Mouse (Mus musculus) stomach, embryonic 15.5 days (tissue): ENCODE data around the gene Faim2. TPM values are rescaled to one million over a fixed set of nuclear protein-coding genes. Genes with fewer than 3 reads are reported as not detected.

Experiments used
- ATAC-seq: fragments of 200-750 bp; cut with Nextera tagmentation; 2 replicates; pipeline ENCODE4 v1.8.0; 2017; ENCODE audit warnings: low read depth, moderate number of reproducible peaks, moderate TSS enrichment; ENCODE audit not compliant: insufficient read depth, low FRiP score
- H3K27ac ChIP-seq: fragments of 300-500 bp; sonication (generic); 2 replicates; pipeline ENCODE4 v1.5.1; 2015; ENCODE audit warnings: mild to moderate bottlenecking, inconsistent platforms
- H3K27me3 ChIP-seq: fragments of 300-500 bp; sonication (generic); replicated peaks from 2 replicates; pipeline ENCODE4 v1.6.1; 2015; ENCODE audit warnings: inconsistent platforms
- H3K36me3 ChIP-seq: fragments of 300-500 bp; sonication (generic); 2 replicates; pipeline ENCODE4 v1.6.1; 2015; ENCODE audit warnings: inconsistent platforms
- H3K4me1 ChIP-seq: fragments of 300-500 bp; sonication (generic); 2 replicates; pipeline ENCODE4 v1.6.1; 2015; ENCODE audit warnings: inconsistent platforms
- H3K4me2 ChIP-seq: fragments of 300-500 bp; sonication (generic); 2 replicates; pipeline ENCODE4 v1.6.1; 2015; ENCODE audit warnings: mild to moderate bottlenecking, inconsistent platforms
- H3K4me3 ChIP-seq: fragments of 300-500 bp; sonication (generic); replicated peaks from 2 replicates; pipeline ENCODE4 v1.5.1; 2015; ENCODE audit warnings: inconsistent platforms
- H3K9ac ChIP-seq: fragments of 300-500 bp; sonication (generic); 2 replicates; pipeline ENCODE4 v1.6.1; 2015; ENCODE audit warnings: inconsistent platforms
- H3K9me3 ChIP-seq: fragments of 300-500 bp; sonication (generic); 2 replicates; pipeline ENCODE4 v1.6.1; 2016; ENCODE audit warnings: inconsistent platforms
- WGBS: fragments of 180-500 bp; shearing (Covaris S2); methylation state at CpG from one replicate; pipeline ENCODE4 v1.1.7; 2015; 5-methylcytosine and 5-hydroxymethylcytosine counted together
- polyA plus RNA-seq: library from polyadenylated mRNA; unstranded; fragments of >200 nt; fragmentation: Nextera tagmentation; extraction: Ambion mirVana; gene quantifications from 2 replicates; pipeline ENCODE4 v1.2.1, GENCODE M21; 2015

Faim2 gene
- polyA plus RNA-seq, 1 experiment from 2014 or later, result 0.92 TPM

DNA sequence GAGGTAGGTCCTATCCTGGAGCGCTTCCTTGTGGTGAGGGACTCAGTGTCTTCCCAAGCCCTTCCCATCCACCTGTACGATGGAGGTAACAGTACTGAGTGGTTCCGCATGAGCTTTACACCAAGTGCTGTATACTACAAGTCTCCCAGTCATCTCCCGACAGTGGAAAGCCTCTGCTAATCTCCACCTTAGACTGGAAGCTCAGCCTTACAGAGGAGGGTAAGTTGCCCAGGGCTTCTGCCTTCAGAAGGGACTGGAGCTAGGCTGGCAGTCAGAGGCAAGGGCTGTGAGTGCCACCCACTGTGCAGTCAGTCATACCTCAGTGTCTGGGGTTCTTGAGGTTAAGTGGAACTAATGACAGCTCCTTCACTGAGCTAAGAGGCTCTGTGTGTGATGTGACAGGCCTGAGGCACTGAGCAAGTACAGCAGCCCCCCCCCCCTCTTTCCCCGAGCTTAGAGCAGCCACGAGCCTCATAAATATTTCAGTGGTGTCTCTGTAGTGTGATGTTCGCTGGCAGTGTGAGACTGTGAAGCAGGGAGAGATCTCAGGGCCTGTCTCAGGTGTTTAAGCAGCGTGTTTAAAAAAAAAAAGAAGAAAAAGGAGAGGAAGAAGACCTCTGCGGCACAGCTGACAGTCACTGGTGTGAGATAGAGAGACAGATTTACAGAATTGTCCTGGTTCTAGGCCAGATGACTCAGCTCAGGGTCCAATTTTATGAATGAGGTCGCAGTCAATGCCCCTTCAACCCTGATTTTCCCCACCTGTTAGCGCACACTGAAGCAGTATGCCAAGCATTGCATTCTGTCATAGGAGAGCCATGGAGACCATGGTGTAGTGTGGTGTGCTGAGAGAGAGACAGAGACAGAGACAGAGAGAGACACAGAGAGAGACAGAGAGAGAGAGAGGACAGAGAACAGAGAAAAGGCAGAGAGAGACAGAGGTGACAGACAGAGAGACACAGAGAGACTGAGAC lies 9.2 kb upstream of the Faim2 start:
- Histone ChIP-seq H3K27ac (no peak overlapping the region), H3K36me3 (no peaks in the 10 kb centered on the region), H3K9me3 (no peaks in the 10 kb centered on the region), H3K4me3 (no peak overlapping the region), H3K4me2 (no peak overlapping the region), H3K9ac (no peak overlapping the region), H3K27me3 (no peaks in the 10 kb centered on the region), H3K4me1 (no peaks in the 10 kb centered on the region)
- ATAC-seq, result no peak
- 55% methylated on average over 11 of the region's 11 CpGs for WGBS

DNA sequence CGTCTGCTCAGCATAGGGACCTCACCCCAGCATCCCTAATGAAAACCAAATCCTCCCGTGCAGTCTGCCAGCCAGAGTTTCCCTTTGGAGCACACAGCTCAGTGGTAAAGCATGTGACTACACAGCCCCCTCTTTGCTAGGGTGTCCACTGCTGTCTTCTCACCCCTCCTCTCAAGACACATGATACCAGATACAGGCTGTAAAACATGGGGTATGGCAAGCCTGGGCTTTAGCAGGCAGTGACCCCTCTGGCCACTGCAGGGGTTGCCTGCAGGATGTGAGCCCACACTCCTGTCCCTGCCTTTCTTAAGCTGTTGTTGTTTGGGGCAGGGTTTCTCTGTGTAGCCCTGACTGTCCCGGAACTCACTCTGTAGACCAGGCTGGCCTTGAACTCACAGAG lies 4.1 kb upstream of the Faim2 start:
- Histone ChIP-seq H3K4me2 (no peak overlapping the region), H3K27ac (no peak overlapping the region), H3K36me3 (no peaks in the 10 kb centered on the region), H3K27me3 (peaks cover 15% of the 10 kb centered on the region), H3K4me1 (peaks cover 3% of the 10 kb centered on the region; the same call in 1 of the 2 replicates), H3K9ac (no peak overlapping the region), H3K9me3 (no peaks in the 10 kb centered on the region), H3K4me3 (no peak overlapping the region)
- no peak for ATAC-seq
- WGBS, result 48% methylated on average over 3 of the region's 3 CpGs

DNA sequence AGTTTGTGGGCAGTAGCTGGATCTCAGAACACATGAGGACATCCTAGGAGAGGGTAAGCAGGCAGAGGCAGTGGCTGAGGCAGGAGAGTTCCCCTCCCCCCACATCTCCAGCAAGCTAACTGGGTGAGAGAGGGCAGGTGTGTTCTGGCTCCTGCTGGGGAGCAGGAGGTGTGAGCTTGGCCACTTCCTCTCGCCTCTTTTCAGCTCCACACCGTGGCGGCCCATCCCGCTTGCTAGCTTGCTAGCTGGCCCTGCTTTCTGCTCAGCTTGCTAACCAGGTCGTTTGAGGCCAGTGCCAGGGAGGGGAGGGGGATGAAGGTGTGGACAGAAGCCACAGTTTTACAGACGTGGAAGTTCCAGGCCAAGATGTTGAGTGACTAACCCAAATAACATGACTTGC lies 3.2 kb upstream of the Faim2 start:
- Histone ChIP-seq H3K9me3 (no peaks in the 10 kb centered on the region), H3K27me3 (peaks cover 18% of the 10 kb centered on the region), H3K27ac (no peak overlapping the region), H3K9ac (no peak overlapping the region), H3K4me2 (no peak overlapping the region), H3K4me3 (no peak overlapping the region), H3K4me1 (peaks cover 3% of the 10 kb centered on the region; the same call in 1 of the 2 replicates), H3K36me3 (no peaks in the 10 kb centered on the region)
- WGBS, result 27% methylated on average over 6 of the region's 6 CpGs
- no peak for ATAC-seq

DNA sequence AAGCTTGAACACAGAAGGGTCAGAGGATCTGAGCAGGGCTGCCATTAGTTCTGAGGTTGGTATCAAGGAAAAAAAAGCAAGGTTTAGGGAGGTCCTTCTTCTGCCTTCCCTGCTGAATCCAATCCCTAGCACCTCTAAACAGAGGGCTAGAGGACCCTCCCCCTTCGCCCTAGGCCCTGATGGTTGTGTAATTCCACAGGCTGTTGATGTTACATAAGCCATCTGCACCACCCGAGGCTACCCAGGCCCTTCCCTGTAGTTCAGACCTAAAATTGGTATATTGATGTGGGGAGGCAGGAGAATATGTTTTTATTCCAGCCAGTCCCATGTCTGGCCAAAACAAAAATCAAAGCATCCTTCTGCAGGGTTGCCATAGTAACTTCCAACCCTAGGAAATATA lies 1.3 kb downstream of the Faim2 start:
- no peak for ATAC-seq
- Histone ChIP-seq H3K4me3 (no peak overlapping the region), H3K36me3 (no peaks in the 10 kb centered on the region), H3K27me3 (peaks cover 18% of the 10 kb centered on the region), H3K4me1 (peaks cover 3% of the 10 kb centered on the region; the same call in 1 of the 2 replicates), H3K9ac (no peak overlapping the region), H3K9me3 (no peaks in the 10 kb centered on the region), H3K4me2 (no peak overlapping the region), H3K27ac (no peak overlapping the region)
- 29% methylated on average over 2 of the region's 2 CpGs for WGBS

DNA sequence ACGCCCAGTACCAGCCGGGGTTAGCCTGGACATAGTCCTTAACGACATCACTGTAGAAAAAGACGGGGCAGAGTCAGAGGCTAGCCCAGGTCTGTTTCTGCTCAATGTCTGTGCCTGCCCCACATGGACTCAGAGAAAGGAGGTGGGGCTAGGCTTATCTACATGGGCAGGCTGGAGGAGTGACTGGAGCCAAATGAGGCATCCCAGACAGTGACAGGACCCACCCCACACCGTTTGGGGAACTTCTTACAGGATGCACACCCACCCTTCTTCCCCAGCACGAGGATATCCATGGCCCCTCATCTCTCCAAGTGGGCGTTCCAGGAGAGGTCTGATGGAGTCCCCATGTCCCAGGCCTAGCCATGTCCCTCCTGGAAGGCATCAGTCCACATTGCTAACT lies 7.7 kb downstream of the Faim2 start:
- Histone ChIP-seq H3K4me1 (no peaks in the 10 kb centered on the region; the same call in 1 of the 2 replicates), H3K27ac (no peak overlapping the region), H3K9ac (no peak overlapping the region), H3K36me3 (no peaks in the 10 kb centered on the region), H3K9me3 (no peaks in the 10 kb centered on the region), H3K4me3 (no peak overlapping the region), H3K4me2 (no peak overlapping the region), H3K27me3 (peaks cover 3% of the 10 kb centered on the region; the same call in 1 of the 2 replicates)
- WGBS, result 65% methylated on average over 7 of the region's 7 CpGs
- ATAC-seq, result no peak

DNA sequence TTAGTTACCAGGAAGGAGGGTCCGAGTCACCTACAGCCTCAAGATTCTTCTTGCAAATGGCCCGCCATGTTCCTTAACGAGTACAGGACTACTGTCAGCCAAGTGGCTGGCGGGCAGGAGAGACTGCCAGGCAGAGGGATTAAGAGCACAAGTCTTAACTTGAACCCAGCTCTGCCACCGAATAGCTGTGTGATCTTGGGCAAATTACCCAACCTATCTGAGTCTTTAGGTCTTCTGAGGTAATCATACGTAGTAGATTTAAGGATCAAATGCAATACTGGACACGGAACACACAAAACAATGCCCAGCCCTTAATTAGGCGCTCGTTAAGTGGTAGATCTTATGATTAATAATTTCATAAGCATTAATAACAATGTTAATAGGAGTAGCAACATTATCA lies 8.3 kb downstream of the Faim2 start:
- H3K4me1 ChIP-seq, result no peaks in the 10 kb centered on the region; the same call in 1 of the 2 replicates
- H3K9ac ChIP-seq, result no peak overlapping the region
- no peak for ATAC-seq
- H3K4me3 ChIP-seq, result no peak overlapping the region
- H3K9me3 ChIP-seq, result no peaks in the 10 kb centered on the region
- 87% methylated on average over 9 of the region's 9 CpGs for WGBS
- no peak overlapping the region for H3K27ac ChIP-seq
- no peak overlapping the region for H3K4me2 ChIP-seq
- H3K36me3 ChIP-seq, result no peaks in the 10 kb centered on the region
- H3K27me3 ChIP-seq, result peaks cover 3% of the 10 kb centered on the region; the same call in 1 of the 2 replicates

DNA sequence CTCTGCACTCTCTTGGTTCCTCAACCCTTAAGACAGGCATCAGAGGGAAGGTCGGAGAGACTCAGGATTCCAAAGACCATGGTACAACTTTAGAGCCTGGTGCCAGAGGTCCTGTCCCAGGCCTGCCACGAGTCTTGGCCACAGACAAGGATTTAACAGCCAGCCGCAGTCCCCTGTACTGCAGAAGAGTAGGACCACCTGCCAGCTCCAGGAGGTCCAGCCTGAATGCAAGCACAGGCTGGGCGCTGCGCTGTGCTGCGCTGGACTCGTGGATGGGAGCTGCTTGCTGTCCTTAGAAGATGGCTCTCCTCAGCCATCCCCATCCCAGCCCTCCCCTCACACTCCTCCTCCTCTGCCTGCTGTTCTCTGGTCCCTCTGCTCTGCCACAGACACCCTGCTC lies 10.2 kb downstream of the Faim2 start:
- WGBS, result 74% methylated on average over 7 of the region's 7 CpGs
- H3K9me3 ChIP-seq, result no peaks in the 10 kb centered on the region
- no peak for ATAC-seq
- H3K36me3 ChIP-seq, result no peaks in the 10 kb centered on the region
- no peak overlapping the region for H3K27ac ChIP-seq
- H3K4me1 ChIP-seq, result no peaks in the 10 kb centered on the region; the same call in 1 of the 2 replicates
- H3K4me2 ChIP-seq, result no peak overlapping the region
- H3K4me3 ChIP-seq, result no peak overlapping the region
- no peak overlapping the region for H3K9ac ChIP-seq
- peaks cover 3% of the 10 kb centered on the region; the same call in 1 of the 2 replicates for H3K27me3 ChIP-seq

DNA sequence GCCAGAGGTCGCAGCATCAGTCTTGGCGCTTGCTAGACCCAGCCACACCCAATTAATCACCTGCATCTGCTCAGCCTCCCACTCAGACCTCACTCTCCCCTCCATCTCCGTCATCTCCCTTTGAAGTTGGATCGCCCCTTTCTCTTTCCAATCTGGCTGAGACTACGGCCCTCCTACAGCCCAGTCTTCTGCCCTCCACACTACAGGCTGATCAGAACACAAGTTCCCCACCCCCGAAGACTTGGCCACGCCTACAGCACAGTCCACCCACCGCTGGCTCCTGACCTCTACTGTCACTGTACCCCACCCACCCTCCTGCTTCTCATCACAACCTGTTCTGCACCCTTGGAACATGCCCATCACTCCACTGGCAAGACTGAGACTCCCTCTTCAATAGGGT lies 11.2 kb downstream of the Faim2 start:
- H3K4me2 ChIP-seq, result no peak overlapping the region
- no peak overlapping the region for H3K9ac ChIP-seq
- H3K27me3 ChIP-seq, result peaks cover 3% of the 10 kb centered on the region; the same call in 1 of the 2 replicates
- no peaks in the 10 kb centered on the region for H3K9me3 ChIP-seq
- H3K27ac ChIP-seq, result no peak overlapping the region
- no peaks in the 10 kb centered on the region; the same call in 1 of the 2 replicates for H3K4me1 ChIP-seq
- H3K36me3 ChIP-seq, result no peaks in the 10 kb centered on the region
- ATAC-seq, result no peak
- 44% methylated on average over 8 of the region's 8 CpGs for WGBS
- H3K4me3 ChIP-seq, result no peak overlapping the region

DNA sequence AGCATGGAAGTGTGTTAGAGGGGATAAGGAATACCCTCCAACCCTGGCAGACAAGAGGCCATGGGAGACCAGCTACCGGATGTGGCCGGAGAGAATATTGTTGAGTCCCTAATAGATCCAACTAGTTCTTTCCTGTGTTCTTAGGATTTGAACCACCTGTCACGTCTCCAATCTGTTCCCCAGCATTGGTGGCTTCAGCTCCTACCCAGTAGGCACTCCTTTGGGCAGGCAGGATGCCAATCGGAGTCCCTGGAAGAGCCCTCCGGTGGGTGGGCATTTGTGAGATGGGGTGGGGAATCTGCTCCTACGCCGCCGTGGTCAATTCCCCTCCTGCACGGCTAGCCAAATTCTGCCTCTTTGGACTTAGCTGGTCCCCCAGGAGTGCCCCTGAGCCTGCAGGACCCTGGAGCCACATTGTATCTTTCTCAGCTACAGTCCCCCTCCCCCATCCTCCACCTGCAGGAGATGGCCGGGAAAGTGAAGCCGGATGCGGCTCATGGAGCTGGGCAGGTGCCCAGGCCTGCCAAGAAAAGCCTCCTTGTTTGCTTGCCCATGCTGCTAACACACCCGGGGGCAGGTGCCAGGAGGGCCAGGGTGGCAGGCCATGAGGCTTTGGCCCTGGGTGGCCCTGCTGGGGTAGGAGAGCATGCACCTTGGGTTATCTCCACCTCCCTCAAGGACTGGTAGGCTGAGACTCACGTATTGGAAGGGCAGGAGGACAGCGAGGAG lies 16.0 kb downstream of the Faim2 start:
- Histone ChIP-seq H3K9ac (no peak overlapping the region), H3K4me2 (no peak overlapping the region), H3K27ac (no peak overlapping the region), H3K9me3 (no peaks in the 10 kb centered on the region), H3K27me3 (no peaks in the 10 kb centered on the region), H3K36me3 (no peaks in the 10 kb centered on the region), H3K4me1 (no peaks in the 10 kb centered on the region; the same call in 1 of the 2 replicates), H3K4me3 (no peak overlapping the region)
- no peak for ATAC-seq
- WGBS, result 87% methylated on average over 15 of the region's 15 CpGs

DNA sequence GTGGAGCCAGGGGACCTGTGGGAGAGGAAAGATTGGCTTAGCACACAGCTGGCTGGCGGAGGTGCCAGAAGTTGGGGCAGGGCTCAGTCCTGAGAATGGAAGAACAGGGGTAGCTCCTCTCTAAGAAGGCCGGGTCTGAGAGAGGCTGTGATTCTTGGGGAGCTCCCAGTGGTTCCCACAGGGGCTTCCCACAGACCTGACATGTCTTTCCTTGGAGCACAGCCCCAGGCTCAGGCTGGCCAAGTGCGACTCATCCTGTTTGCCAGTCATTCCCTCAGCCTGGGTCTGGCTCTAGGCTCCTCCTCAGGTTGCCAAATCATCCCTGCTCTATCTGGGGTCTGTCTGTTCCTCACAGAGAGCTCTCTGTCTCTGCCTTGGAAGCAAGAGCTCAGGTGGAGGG lies 17.3 kb downstream of the Faim2 start:
- H3K9ac ChIP-seq, result no peak overlapping the region
- H3K36me3 ChIP-seq, result no peaks in the 10 kb centered on the region
- WGBS, result 75% methylated on average over 3 of the region's 3 CpGs
- no peak overlapping the region for H3K4me3 ChIP-seq
- no peak overlapping the region for H3K27ac ChIP-seq
- H3K4me1 ChIP-seq, result peaks cover 7% of the 10 kb centered on the region; the same call in 1 of the 2 replicates
- H3K9me3 ChIP-seq, result no peaks in the 10 kb centered on the region
- no peak for ATAC-seq
- H3K27me3 ChIP-seq, result no peaks in the 10 kb centered on the region
- no peak overlapping the region for H3K4me2 ChIP-seq

DNA sequence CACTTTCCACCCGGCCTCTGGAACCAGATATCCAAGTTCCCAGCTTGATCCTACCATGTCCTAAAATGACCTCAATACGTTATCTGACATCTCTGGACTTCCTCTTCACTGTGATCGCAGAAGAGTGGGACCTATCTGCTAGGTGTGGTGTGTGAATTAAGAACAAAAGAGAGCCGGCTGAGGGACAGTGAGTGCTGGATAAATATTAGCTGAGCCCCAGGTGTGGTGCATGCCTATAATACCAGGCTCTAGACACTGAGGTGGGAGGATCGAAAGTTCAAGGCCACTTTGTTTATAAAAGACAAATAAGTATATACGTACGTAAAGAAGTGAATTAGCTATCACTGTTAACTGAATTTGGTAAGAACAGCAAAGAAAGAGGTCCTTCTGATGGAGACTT lies 18.1 kb downstream of the Faim2 start:
- Histone ChIP-seq H3K4me1 (peaks cover 14% of the 10 kb centered on the region), H3K27me3 (no peaks in the 10 kb centered on the region), H3K36me3 (no peaks in the 10 kb centered on the region), H3K4me3 (no peak overlapping the region), H3K9ac (no peak overlapping the region), H3K27ac (no peak overlapping the region), H3K4me2 (no peak overlapping the region), H3K9me3 (no peaks in the 10 kb centered on the region)
- WGBS, result 50% methylated on average over 7 of the region's 7 CpGs
- ATAC-seq, result no peak
